Mouse (Mus musculus) liver, embryonic 14.5 days (tissue): ENCODE data around the gene Prpf18. TPM values are rescaled to one million over a fixed set of nuclear protein-coding genes. Genes with fewer than 3 reads are reported as not detected.
A peak's percentile ranks its signal among the peaks of the same experiment; 100 is the strongest.

Experiments used
- ATAC-seq: fragments of 200-750 bp; cut with Nextera tagmentation; 2 replicates; pipeline ENCODE4 v1.8.0; 2017; ENCODE audit warnings: moderate number of reproducible peaks, mild to moderate bottlenecking, moderate library complexity; ENCODE audit not compliant: insufficient read depth
- DNase-seq, 3 experiments: peaks; one replicate each; pipeline ENCODE4 v3.0.0-alpha.2; 2012 to 2013; ENCODE audit warnings: low read depth in 3 of 3, low spot score in 3 of 3
- H3K27ac ChIP-seq: fragments of 300-500 bp; sonication (generic); 2 replicates; pipeline ENCODE4 v1.5.1; 2014; ENCODE audit warnings: moderate library complexity, mild to moderate bottlenecking, control low read depth, inconsistent platforms
- H3K27me3 ChIP-seq: fragments of 300-500 bp; sonication (generic); 2 replicates; pipeline ENCODE4 v1.6.1; 2014; ENCODE audit warnings: mild to moderate bottlenecking, low read length, moderate library complexity; ENCODE audit not compliant: control insufficient read depth, insufficient read depth
- H3K36me3 ChIP-seq: fragments of 300-500 bp; sonication (generic); replicated peaks from 2 replicates; pipeline ENCODE4 v1.6.1; 2014; ENCODE audit warnings: low read depth; ENCODE audit not compliant: control insufficient read depth, insufficient read depth
- H3K4me1 ChIP-seq, 2 experiments: fragments of 200-500 bp in 1 of 2; fragments of 300-500 bp in 1 of 2; sonication (generic) in 1 of 2; replicated peaks; 2 replicates each; pipeline ENCODE4 v1.6.1; 2012 to 2014; ENCODE audit warnings: antibody characterized with exemption in 1 of 2, inconsistent platforms in 1 of 2, low read length in 1 of 2; ENCODE audit not compliant: control insufficient read depth in 2 of 2, insufficient read depth in 2 of 2
- H3K4me2 ChIP-seq: fragments of 300-500 bp; sonication (generic); 2 replicates; pipeline ENCODE4 v1.6.1; 2014; ENCODE audit warnings: low read depth, mild to moderate bottlenecking, control low read depth, moderate library complexity
- H3K4me3 ChIP-seq, 2 experiments: fragments of 200-500 bp in 1 of 2; fragments of 300-500 bp in 1 of 2; sonication (generic) in 1 of 2; 2 replicates each; pipeline ENCODE4 v1.5.1; 2012 to 2014; ENCODE audit warnings: low read depth in 2 of 2, low read length in 2 of 2, mild to moderate bottlenecking in 2 of 2, control low read depth in 1 of 2, inconsistent platforms in 1 of 2, moderate library complexity in 1 of 2; ENCODE audit not compliant: insufficient read depth in 1 of 2
- H3K9ac ChIP-seq: fragments of 300-500 bp; sonication (generic); replicated peaks from 2 replicates; pipeline ENCODE4 v1.6.1; 2014; ENCODE audit warnings: mild to moderate bottlenecking, control low read depth, moderate library complexity
- H3K9me3 ChIP-seq: fragments of 300-500 bp; sonication (generic); 2 replicates; pipeline ENCODE4 v1.6.1; 2016; ENCODE audit warnings: low read length, mixed read lengths; ENCODE audit not compliant: control insufficient read depth
- CTCF ChIP-seq: IDR thresholded peaks from 2 replicates; pipeline ENCODE4 v1.5.1; 2016; ENCODE audit warnings: antibody characterized with exemption, low read depth, control low read depth
- EP300 ChIP-seq: IDR thresholded peaks from 2 replicates; pipeline ENCODE4 v1.6.1; 2016; ENCODE audit warnings: antibody characterized with exemption, low read depth
- WGBS: fragments of 180-500 bp; shearing (Covaris S2); extraction: QIAGEN DNeasy Blood & Tissue Kit; methylation state at CpG from one replicate; pipeline ENCODE4 v1.1.7; 2014; ENCODE audit not compliant: insufficient replicate concordance; 5-methylcytosine and 5-hydroxymethylcytosine counted together
- polyA plus RNA-seq, 2 experiments: library from polyadenylated mRNA; depleted of rRNA in 1 of 2; stranded (reverse) in 1 of 2; unstranded in 1 of 2; fragments of >200 nt; fragmentation: Nextera tagmentation in 1 of 2; extraction: Ambion mirVana in 1 of 2; gene quantifications; 2 replicates each; pipeline versions ENCODE4 v1.2.1 to v1.2.3; 2012 to 2014

Gene Prpf18
- polyA plus RNA-seq, 2 experiments = 19.1 to 23.7 TPM

GRCm38 (mm10) chr2:4660677-4661076 lies 8.8 kb upstream of the Prpf18 start:
- H3K4me1 ChIP-seq = no peaks in the 10 kb centered on the region
- no peak overlapping the region for H3K27ac ChIP-seq
- TF ChIP-seq EP300 (no peak), CTCF (no peak)
- no peaks in the 10 kb centered on the region for H3K9me3 ChIP-seq
- DNase-seq = no peak
- no peak overlapping the region for H3K4me2 ChIP-seq
- WGBS = 78% methylated on average over 2 of the region's 2 CpGs
- ATAC-seq = peak; percentile 41; the same call in 1 of the 2 replicates
- no peak overlapping the region for H3K9ac ChIP-seq
- no peak overlapping the region for H3K4me3 ChIP-seq
- H3K36me3 ChIP-seq = no peaks in the 10 kb centered on the region
- H3K27me3 ChIP-seq = no peaks in the 10 kb centered on the region

GRCm38 (mm10) chr2:4649646-4650045 lies 2.3 kb downstream of the Prpf18 start:
- Histone ChIP-seq H3K9me3 (no peaks in the 10 kb centered on the region), H3K9ac (peak overlapping the region; percentile 2; the same call in 1 of the 2 replicates), H3K4me2 (peak overlapping the region; percentile 77), H3K36me3 (peaks cover 7% of the 10 kb centered on the region), H3K27ac (no peak overlapping the region), H3K4me3 (peak overlapping the region in 1 of 2 experiments; percentile 76; a peak in 1 of 4 replicates), H3K4me1 (peaks cover 3 to 8% of the 10 kb centered on the region in 2 experiments; a peak in 3 of 4 replicates), H3K27me3 (no peaks in the 10 kb centered on the region)
- no peak for TF ChIP-seq CTCF
- no peak for TF ChIP-seq EP300
- no peak for ATAC-seq
- no peak for DNase-seq
- 83% methylated on average over 2 of the region's 2 CpGs for WGBS

- Histone ChIP-seq H3K27me3 (no peaks in the 10 kb centered on the region), H3K36me3 (peaks cover 10% of the 10 kb centered on the region), H3K9me3 (no peaks in the 10 kb centered on the region), H3K9ac (no peak overlapping the region), H3K4me1 (peaks cover 3 to 8% of the 10 kb centered on the region in 2 experiments; a peak in 3 of 4 replicates), H3K27ac (no peak overlapping the region), H3K4me3 (no peak overlapping the region), H3K4me2 (no peak overlapping the region)
- no peak for ATAC-seq
- 92% methylated on average over 4 of the region's 4 CpGs for WGBS
- DNase-seq = no peak
- TF ChIP-seq EP300 = no peak
- TF ChIP-seq CTCF = no peak
Measured at GRCm38 (mm10) chr2:4648094-4648493, 3.8 kb downstream of the Prpf18 start.

GRCm38 (mm10) chr2:4645066-4645465 lies 6.8 kb downstream of the Prpf18 start:
- Histone ChIP-seq H3K27me3 (no peaks in the 10 kb centered on the region), H3K4me3 (no peak overlapping the region), H3K4me2 (no peak overlapping the region), H3K9me3 (no peaks in the 10 kb centered on the region), H3K4me1 (peaks cover 0 to 2% of the 10 kb centered on the region in 2 experiments; a peak in 1 of 4 replicates), H3K27ac (no peak overlapping the region), H3K36me3 (peaks cover 26% of the 10 kb centered on the region), H3K9ac (no peak overlapping the region)
- DNase-seq (no peak), ATAC-seq (no peak)
- TF ChIP-seq EP300 (no peak), CTCF (peak; percentile 20; the same call in 1 of the 2 replicates)
- WGBS = 72% methylated on average over 4 of the region's 4 CpGs

GRCm38 (mm10) chr2:4638189-4638588 lies 13.7 kb downstream of the Prpf18 start:
- DNase-seq = no peak

More at GRCm38 (mm10) chr2:4638189-4638588, 13.7 kb downstream of the Prpf18 start:
- H3K4me2 ChIP-seq = no peak overlapping the region
- no peak overlapping the region for H3K4me3 ChIP-seq
- H3K27ac ChIP-seq = no peak overlapping the region
- H3K9me3 ChIP-seq = no peaks in the 10 kb centered on the region
- TF ChIP-seq EP300 = no peak
- no peak for TF ChIP-seq CTCF
- no peaks in the 10 kb centered on the region for H3K4me1 ChIP-seq
- WGBS = 79% methylated on average over 3 of the region's 3 CpGs
- ATAC-seq = no peak
- no peak overlapping the region for H3K9ac ChIP-seq
- no peaks in the 10 kb centered on the region for H3K27me3 ChIP-seq
- peaks cover 59% of the 10 kb centered on the region for H3K36me3 ChIP-seq
